Mouse (Mus musculus) brain, embryonic 18.5 days (tissue): ENCODE measurements around the gene Kif1c.

Experiments used
- DNase-seq: peaks from one replicate; pipeline ENCODE4 v3.0.0-alpha.2; 2012; ENCODE audit warnings: low read depth, low spot score

Kif1c gene

DNA sequence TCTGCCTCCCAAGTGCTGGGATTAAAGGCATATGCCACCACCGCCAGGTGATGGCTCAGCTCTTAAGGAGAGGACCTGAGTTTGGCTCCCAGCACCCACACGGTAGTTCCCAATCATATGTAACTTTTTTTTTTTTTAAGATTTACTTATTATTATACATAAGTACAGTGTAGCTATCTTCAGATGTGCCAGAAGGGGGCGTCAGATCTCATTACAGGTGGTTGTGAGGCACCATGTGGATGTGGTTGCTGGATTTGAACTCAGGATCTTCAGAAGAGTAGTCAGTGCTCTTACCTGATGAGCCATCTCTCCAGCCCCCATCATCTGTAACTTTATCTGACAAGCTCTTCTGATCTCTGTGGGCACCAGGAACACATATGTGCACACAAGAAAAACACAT, 3.0 kb upstream of the Kif1c start:
- DNase-seq: no peak

DNA sequence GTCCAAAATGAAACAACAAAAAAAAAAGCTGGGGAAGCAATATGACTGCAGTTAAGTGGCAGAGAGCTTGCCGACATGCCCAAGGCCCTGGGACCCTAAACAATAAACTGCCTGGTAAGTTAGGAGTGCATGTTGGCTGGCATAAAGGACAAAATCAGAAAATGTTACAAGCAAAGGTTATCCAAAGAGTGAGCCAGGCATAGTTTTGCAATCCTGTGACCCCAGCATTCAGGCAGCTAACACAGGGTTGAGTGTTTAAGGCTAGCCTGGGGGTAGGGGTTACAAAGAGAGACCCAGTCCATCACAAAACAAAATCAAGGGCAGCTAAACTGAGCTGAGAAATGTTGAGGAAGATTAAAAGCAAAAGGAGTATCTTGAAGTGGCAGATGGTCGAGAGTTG, 1.3 kb upstream of the Kif1c start:
- no peak for DNase-seq

DNA sequence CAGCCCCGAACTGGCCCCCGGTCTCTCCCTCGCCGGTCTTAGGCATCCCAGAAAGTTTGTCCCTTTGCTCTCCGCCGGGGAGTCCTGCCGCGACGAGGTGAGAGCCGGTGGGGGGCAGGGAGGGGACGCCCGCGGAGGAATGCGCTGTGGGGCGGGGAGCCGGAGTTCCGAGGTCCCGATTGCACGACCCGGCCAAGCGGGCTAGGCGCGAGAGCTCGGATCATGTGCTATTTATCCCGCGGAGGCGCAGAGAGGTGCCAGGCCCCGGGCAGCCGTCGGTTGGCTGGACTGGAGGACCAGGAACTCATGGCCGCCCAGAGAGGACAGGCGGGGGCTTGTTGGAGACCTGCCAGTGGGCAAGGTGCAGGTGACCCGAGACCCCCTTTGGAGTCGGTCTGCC, 265 bp downstream of the Kif1c start:
- no peak for DNase-seq

DNA sequence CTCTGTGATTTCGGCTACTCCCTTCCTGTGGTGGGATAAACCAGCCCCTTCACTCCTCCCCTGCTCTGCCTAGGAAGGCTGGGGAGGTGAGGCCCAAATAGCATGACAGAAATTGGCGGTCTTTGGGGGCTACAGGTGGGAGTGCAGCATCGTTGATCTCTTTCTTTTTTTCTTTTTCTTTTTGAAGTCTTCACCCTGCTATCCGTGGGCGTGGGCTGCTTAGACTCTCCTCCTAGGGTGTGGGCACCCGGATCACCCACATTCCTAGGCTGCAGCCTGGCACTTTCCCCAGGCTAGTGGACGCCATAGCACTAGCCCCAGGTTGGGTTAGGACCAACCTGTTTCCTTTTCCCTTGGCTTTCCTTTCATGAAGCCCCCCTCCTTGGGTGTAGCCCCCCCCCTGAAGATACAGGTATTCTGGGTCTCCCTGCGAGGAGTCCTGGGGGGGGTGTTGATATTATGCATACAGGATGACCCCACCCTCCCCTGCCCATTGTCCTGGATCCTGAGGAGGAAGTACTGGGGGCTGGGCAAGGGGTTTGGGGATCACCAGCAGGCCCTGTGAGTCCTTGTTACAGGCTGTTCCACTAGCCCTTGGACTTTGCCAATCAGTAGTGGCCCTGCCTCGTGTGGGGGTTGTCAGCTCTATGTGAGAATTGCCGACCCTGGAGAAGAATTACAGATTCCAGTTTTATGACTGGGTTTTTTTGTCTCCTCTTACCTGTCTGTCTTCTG, 1.0 kb downstream of the Kif1c start:
- DNase-seq: no peak

DNA sequence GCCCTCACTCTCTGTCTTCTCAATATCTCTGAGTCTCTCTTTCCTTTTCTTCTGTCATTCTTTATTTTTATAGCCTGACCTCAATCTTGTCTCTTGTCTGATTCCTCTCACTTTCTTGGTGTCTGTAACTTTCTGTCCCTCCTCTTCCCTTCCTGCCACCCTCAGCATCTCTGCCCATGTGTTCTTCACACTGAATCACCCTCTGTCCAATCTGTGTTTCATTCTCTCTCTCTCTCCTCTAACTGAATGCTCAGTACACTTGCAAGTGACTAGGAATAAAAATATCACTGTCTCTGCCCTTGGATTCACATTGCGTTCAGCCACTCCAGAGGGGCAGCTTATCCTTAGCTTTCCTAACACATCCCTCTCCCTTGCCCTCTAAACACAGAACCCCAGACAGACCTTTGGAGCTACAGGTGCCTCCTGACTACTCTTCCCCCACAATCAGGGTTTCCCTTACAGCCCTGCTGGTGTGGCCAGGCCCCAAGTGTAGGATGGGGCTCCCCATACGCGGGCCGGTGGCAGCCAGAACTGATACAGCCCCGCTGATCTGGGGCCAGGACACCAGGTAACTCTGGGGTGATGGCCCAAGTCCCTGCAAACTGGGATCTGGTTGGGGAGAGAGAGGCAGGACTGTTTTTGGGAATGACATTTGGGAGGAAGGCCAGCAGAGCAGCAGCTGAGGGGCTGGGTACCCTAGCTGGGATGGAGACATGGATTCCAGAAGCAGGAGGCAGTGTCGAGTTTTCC, 1.8 kb downstream of the Kif1c start:
- no peak for DNase-seq

DNA sequence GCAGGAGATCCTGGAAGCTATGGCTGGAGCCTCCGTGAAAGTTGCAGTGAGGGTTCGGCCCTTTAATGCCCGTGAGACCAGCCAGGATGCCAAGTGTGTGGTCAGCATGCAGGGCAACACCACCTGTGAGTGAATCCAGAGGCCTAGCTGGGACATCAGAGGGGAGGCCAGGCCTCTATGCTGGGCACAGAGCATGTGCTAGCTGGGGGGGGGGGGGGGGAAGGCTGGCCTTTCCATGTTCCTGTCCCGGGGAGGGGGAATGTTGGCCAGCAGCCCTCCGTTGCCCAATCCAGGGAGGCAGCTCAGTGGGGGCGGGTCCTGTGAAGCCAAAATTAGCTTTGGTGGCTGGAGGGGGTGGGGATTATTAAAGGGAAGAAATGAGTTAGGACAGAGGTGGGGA, 2.4 kb downstream of the Kif1c start:
- no peak for DNase-seq

DNA sequence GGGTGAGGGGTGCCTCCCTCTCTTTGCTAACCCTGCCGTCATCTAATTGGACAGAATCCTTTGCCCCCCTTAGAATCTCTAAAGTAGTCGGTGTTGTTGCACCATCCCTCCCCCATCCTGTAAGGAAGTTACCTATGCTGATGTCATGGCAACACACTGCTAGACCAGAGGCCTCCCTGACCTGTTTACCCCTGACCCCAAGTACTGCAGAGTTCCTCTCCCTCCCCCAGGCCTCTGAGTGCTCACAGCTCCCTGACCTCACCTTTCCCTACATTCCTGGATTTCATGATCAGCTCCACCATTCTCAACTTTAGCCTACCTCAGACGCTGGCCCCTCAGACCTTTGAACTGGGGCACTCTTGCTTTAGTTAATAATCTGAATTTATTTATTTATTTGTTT, 5.8 kb downstream of the Kif1c start:
- no peak for DNase-seq

DNA sequence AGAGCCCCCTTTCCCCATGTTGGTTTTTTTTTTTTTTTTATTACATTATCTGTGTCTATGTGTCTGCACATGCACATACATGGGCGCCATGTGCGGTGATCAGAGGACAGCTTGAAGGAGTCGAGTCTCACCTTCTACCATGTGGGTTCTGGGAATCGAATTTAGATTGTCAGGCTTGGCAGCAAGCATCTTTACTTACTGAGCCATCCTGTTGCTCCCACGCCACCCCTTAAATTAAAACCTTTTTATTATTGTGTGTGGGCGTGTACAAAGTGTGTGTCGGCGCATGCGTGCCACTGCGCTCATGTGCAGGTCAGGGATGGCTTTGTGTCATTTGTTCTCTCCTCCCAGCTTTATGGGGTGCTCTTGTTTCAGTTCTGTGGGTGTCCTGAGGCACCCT, 10.7 kb downstream of the Kif1c start:
- DNase-seq: no peak

DNA sequence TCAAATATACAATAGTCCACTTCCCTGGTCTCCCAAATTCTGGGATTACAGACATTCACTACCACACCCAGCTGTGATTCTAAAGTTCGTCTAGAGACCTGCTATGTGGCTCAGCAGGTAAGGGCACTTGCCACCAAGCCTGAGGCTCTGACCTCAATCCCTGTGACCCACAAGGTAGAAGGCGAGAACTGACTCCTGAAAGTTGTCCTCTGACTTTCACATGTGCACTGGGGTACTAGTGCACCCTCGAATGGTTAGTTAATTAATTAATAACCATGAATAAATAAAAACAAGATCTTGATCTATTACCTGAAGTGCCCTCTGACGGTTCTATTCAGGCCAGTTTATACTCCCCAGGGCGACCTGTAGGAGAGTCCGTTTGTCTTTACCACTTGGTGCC, 12.9 kb downstream of the Kif1c start:
- DNase-seq: no peak

DNA sequence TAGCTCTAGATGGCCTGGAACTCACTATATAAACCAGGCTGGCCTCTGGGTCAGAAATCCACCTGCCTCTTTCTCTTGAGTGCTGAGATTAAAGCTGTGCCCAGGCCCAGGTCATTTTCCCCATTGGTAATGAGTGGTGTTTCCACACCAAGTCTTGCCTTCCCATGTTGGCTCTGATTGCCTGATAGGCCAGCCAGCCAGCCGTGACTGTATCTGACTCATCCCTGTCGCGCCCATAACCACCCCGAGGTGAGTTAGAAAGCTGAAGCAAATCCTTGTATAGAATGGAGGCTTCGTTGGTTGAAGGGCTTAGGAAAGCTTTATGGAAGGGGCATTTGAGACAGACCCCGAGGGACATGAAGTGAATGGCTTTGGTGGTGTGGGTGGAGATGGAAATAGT, 15.5 kb downstream of the Kif1c start:
- no peak for DNase-seq

DNA sequence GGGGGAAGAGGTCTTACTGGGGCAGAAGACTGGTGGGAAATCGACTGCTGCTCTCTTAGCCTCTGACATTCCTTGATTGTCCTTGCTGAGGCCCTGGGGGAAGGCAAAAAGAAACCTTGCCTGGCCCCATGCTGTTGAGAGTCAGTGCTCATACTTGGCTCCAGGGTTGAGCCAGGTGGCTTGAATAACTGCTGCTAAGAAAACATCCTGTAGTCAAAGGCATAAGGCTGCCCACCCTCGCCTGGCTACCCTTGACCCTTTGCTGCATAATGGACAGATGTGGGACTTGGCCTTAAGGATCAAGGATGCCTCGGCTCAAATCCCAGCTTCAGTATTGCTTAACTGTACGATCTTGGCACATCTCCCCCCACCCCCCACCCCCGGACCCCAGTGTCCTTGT, 18.1 kb downstream of the Kif1c start:
- no peak for DNase-seq

DNA sequence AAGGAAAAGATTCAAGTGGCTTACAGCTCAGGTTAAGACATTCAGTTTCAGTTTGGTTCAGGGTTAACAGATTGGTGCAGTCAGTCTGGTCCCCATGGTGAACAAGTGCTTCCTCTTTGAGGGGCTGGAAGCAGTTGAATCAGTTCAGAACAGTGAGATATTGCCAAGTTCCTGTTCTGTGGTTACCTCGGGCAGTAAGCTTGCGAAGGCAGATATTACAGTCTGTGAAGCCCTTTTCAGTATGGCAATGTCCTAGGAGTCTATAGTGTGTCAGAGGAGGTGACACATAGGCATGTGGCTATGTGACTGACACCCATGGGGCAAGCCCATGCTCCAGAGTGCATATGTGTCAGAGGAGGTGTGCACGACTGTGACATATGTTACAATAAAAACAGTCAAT, 20.2 kb downstream of the Kif1c start:
- DNase-seq: no peak

DNA sequence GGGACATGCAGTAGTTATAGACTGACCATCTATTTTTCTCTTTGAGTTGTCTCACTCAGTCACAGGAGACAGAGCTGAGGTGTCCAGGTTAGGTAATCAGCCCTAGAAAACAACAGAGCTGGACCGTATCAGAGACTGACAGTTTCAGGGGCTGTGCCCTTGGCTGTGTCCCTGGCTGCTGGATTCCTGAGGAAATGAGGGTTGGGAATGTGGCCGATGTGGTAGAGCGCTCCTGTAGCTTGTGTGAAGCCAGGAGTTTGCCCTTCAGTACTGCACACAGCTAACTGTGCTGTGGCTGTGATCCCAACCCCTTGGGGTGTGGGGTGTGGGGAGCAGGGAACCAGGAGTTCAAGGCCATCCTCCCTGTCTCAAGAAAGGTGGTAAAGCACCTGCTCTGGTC, 20.7 kb downstream of the Kif1c start:
- DNase-seq: no peak

DNA sequence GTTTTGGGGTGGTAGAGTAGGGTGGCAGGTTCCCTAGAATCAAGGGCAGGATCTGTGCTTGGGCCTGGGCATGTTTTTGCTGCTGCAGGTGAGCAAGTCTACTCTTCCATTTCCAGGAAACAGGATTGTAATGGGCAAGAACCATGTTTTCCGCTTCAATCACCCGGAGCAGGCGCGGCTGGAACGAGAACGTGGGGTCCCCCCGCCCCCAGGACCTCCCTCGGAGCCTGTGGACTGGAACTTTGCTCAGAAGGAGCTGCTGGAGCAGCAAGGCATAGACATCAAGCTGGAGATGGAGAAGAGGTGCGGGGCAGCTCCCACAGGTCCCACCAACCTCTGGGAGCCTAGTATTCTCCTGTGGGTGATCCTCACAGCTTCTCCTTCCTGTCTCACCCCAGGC, 24.4 kb downstream of the Kif1c start:
- no peak for DNase-seq

DNA sequence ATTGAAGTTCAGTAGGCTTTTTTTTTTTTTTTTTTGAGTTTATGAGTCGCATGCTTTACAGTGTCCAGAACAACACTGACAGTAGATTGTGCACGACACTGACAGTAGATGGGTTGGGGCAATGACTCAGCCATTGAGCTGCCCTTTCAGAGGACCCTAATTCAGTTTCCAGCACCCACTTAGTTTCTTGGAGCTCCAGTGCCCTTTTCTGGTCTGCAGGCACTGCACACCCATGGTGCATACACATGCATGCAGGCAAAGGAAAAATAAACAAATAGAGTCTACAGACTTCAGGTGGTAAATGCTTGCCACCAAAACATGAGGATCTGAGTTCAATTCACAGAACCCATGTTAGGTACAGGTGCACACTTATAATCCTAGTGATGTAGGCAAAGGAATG, 26.2 kb downstream of the Kif1c start:
- no peak for DNase-seq

DNA sequence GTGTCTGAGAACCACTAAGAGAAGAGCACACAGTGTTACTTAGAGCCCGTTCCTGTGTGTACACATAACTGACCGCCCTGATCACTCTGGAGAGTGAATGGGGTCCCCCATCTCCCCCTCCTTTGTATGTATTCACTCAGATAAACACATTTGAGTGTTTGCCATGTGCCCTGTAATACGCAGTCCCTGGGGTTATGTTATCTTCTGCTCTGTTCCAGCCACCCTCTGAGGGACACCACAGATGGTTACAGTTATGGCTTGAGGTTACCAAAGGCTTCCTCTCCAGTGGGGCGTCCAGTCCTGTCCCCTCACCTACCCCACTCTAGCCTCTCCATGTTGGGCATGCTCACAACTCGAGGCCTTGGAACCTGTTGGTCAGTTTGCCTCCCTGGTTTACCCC, 27.0 kb downstream of the Kif1c start:
- no peak for DNase-seq

DNA sequence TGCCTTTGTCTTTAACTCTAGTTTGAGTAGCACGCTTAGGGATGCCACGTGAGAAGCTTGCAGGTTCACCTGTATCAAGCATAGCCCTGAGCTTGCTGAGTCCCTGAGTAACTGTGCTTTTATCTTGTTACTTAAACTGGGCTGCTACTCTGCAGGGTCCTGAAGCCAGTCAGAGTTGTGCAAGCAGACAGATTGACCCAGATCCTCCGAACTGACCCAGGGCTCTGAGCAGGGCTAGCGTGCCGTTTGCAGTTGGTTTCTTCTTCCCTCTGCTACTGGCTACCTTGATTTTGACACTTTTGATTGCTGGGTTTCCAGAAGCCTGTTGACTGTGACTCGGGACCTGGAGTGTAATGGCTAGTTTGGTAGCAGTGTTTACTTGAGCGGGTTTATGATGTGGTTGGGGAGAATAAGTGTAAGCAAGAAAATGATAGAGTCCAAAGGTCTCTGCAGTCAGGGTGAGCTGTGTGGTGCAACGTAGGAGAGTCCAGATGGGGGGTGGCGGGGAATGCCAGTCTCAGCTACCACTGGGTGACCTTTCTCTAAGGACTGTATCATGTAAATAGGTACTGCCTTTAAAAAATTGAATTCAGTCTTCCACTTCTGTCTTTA, 30.2 kb downstream of the Kif1c start:
- DNase-seq: no peak

DNA sequence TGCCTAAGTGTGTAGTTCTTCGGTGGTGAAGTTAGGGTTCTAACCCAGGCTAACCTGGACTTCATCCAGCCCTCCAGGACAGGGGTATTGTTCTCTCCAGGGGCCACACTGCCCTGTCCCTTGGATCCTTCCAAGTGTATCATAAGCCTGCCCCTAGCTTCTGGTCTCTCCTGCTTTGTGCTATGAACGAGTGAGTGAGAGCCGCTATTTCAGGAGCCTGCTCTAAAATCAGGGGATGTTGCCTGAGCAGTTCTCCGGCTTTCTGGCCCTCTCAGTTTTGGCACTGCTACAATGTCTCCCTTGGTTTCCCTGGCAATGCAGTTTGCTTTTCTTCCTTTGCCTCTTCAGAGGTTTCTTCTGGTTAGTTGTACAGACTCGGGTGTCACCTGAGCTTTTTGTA, 30.8 kb downstream of the Kif1c start:
- DNase-seq: no peak

DNA sequence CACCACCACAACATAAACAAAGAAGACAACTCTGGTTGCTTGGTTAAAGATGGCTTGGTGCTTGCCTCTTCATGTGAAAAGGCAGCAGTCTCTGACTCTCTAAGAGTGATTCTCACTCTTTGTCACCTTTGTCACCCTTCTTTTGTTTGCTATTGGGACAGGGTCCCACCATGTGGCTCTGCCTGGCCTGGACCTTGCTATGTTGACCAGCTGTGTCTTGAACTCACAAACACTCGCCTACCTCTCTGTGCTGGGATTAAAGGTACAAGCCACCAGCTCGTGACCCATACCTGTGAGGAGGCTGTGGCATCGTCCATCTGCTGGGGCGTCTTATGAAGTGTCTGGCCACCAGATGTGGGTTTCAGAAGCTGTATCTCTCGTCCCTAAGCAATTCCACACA, 32.9 kb downstream of the Kif1c start:
- DNase-seq: no peak

DNA sequence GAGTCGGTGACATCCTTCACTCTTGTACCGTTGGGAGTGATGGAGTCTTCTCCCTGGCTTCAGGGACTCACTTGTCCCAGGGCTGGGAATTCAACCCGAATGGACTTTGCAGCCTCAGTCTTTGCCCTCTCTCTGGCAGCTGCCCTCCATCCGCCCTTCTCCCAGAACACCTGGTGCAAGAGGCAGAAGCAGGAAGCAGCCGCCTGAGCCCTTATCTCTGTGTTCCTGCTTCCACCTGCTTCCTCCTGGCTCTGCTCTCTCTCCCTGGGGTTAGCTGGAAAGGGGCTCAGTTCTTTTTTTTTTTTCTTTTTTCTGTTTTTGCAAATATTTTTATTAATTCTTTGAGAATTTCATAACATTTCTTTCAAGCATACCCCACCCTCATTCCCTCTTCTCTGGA, 37.4 kb downstream of the Kif1c start:
- DNase-seq: no peak

DNA sequence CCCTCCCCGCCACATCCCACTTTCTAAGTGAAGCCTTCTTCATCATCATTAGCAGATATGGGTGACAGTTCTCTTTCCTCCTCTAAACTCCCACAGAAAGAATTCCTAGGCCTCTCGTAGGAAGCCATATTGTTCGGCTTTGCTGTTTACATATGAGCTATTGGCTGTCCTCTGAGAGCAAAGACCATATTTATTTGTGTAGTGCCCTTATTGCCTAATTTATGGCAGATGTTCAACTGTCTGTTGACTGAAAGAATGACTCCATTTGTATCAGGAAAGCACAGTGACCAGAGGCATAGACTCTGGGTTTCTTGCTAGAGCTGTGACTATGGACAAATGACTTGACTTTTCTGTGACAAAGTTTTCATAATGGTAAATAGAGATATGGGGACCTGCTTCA, 41.3 kb downstream of the Kif1c start:
- no peak for DNase-seq

DNA sequence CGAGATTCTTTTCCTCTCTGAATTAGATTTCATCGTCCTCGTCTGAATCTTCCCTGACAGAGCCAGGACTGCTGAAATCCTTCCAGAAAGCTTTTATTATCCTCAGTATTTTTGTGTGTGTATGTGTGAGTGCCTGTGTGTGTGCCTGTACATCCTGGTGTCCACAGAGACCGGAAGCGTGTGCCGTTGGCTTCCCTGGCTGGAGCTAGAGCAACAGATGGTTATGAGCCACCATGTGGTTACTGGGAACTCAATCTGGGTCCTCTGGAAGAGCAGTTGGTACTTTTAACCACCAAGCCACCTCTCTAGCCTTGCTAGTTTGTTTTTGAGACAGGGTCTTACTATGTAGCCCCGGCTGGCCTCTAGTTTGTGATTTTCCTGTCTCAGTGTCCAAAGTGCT, 41.8 kb downstream of the Kif1c start:
- DNase-seq: no peak
